Mouse (Mus musculus) cerebral cortex, adult 2 months (tissue): ENCODE results near the gene Tob1.

Experiments
- WGBS: fragments of 180-500 bp; shearing (Covaris S2); methylation state at CpG from one replicate; pipeline ENCODE4 v1.1.7; 2018; 5-methylcytosine and 5-hydroxymethylcytosine counted together

Gene Tob1

DNA sequence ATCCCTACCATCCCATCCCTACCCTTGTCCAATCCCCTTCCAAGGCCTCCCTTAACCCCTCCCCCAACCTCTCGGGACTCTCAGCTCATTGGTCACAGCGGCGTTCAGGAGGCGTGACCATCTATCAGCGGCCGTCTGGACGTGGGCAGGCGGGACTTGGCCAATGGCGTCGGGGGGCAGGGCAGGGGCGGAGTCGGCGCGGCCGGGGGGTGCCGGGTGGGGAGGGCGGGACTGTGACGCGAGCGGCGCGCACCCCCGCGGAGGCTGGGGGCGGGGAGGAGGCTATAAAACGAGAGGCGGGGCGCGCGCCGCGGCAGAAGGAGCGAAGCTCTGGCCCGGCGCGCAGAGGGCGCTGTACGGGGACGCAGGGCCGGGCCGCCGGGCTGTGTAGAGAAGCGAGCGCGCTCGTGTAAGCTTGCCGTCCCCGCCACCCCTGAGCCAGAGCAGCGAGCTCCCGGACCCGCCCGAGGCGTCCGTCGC, at the start of gene Tob1:
Gene Tob1, plus strand, starts transcription at position 331 of the 480 bp plus-strand sequence.
- under 1% methylated on average over 51 of the region's 55 CpGs for WGBS

DNA sequence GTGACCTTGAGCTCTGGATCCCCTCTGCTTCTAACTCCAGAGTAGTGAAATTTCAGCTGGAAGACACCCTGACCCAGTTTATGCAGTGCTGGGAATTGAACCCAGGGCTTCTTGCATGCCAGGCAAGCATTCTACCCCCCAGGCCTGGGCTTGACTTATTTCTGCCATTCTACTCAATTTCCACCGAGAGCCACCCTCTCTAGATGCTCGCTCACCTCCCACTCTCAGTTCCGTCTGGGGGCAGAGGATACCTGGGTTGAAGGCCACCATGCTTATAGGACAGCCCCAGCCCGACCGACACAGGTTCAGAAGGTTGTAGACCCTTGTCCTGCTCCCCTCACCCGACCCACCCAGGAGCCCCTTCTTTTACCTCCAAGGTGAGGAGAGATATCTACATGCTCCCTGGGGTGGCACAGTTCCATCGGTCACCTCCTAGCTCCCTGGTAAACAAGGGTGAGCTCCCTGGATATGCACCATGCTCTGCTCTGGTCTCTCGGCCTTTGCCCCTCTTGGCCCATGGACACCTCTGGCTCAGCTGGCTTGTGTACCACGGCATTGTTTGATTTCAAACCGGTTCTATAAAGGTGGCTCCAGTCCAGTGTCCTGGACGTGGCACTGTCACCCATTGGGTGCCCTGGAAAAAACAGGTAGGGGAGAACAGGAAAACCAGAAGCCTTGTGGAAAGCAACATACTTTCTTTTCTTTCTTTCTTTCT, 49.2 kb upstream of the Tob1 start:
- 85% methylated on average over 11 of the region's 11 CpGs for WGBS

DNA sequence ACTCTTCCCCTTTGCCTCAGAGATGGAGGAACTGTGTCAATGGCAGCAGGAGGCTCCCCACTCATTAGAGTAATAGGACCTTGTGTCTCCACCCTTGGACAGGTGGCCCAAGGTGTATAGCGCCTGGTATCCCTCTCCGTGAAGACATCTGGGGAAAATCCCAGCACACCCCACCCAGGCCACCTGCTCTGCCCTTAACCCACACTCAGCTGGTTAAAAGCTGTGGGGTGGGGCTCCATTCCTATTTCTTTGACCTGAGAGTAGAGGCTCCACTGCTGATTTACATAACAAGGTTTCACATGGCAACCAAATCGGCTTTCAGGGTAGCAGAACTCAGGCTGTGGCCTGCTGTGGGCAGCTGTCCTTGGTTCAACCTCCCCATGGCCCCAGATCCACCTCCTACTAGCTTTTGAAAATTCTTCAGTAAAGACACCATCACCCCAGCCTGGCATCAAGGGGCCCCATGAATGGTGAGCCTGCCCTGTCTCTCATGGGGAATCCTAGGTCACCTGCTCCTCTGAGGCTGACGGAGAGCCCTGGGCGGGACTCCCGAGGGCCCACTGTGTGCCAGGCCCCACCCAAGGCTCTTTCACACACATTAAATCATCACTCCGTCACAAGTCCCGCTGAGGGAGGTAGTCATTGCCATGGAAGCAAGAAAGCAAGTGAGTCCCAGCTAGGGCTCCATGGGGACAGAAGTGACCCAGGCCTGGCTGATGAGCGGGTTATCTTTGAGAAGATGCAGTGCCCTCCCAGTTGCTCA, 48.1 kb upstream of the Tob1 start:
- WGBS = 86% methylated on average over 9 of the region's 9 CpGs

DNA sequence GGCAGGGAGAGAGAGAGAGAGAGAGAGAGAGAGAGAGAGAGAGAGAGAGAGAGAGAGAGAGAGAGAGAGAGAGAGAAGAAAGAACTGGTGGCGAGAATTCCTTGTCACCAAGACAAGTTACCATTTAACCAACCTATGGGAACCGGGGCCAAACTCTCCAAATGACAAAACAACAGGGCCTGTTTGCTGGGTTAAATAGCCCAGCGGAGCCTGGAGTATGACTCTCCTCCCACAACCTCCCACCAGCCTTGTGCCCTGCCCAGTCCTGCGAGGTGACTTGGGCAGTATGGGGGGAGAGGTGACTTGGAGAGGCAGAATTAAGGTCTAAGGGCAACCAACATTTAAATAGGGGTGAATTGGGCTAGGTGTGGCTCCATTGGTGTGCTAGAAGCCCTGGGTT, 45.5 kb upstream of the Tob1 start:
- 89% methylated on average over 4 of the region's 4 CpGs for WGBS

DNA sequence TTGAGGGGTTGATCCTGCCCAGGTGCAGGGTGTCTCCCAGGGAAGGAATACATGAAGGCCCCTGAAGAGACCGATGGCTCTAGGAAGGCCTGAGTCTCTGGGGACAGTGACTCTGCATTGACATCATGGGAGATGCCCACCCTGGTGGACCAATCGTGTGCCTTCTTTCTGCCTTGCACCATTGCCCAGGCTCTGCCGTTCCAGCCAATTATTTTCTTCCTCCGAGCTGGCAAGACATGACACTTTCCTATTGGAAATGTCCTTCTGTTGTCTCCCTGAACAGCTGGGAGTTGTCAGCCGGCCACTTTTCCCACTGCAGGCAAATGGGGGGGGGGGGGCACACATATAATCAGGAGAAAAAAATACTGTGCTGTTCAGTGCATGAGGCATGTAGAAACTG, 43.0 kb upstream of the Tob1 start:
- WGBS = 52% methylated on average over 5 of the region's 5 CpGs

DNA sequence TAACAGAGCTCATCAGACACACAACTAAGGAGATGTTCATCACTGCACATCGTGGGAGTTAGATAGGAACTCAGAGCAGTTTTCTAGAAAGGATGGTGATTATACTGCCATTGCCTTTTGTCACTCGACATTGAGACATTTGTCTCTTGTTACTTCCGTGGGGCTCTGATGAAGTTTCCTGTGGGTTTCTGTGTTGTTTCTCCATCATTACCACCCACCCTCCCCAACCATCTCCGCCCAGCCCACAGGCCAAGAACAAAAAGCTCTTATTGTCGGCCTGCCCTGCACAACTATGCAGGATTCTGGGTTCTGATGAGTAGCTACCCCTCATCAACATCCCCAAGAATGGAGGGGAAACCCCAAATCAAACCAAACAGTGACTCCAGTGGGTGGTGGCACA, 41.7 kb upstream of the Tob1 start:
- 58% methylated on average over 5 of the region's 5 CpGs for WGBS

DNA sequence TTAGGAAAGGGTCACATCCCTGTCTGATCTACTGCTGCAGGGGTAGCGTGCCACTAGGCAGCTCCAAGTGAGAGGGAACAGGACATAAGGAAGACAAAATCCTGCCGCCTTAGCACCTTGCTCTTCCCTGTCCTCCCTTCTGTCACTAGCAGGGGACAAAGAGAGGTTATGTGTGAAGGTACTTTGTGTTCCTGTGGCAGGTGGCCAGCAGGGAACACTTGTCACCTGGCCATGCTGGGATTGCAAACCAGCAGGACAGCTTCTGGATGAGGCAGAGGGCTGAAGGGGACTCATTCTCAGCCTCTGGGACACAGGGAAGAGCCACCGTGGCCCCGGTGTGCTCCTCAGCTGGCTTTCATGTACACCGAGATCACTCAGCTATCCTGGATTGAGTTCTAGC, 39.6 kb upstream of the Tob1 start:
- 94% methylated on average over 5 of the region's 5 CpGs for WGBS

DNA sequence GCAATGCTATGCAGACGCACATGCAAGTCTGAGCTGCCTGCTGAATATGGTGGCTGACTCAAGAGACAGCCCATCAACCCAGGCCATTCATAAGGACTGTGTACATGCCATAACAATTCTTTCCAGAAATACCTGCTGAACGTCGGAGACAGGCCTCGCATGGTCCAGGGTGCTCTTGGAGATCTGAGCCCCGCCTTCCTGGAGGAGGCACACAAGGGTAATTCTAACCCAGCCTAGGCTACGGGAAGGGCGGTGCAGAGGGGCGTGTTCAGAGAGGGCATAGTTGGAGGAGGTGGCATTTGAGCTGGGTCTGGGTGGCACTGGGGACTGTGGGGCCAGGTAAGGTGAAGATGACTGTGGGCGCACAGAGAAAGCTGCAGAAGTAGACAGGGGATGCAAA, 39.1 kb upstream of the Tob1 start:
- WGBS = 89% methylated on average over 9 of the region's 9 CpGs

DNA sequence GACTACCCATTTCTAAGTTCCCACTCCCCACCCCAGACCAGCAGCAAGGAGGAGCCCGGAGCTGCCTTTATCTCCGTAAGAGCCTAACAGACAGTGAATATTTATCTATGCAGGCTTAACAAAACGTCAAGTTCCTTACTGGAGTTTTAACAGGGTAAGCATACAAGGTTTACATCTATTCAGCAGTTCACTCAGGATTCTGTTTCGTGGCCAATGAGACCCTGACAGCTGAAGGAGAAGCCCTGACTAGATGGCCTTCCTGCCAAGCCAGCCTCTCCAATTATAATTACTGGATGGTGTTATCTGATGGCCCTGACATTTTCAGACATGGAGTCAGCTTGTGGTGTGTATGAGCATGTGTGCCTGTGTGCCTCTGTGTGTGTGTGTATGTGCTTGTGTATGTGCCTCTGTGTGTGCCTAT, 37.5 kb upstream of the Tob1 start:
- WGBS = 56% methylated on average over 4 of the region's 4 CpGs

DNA sequence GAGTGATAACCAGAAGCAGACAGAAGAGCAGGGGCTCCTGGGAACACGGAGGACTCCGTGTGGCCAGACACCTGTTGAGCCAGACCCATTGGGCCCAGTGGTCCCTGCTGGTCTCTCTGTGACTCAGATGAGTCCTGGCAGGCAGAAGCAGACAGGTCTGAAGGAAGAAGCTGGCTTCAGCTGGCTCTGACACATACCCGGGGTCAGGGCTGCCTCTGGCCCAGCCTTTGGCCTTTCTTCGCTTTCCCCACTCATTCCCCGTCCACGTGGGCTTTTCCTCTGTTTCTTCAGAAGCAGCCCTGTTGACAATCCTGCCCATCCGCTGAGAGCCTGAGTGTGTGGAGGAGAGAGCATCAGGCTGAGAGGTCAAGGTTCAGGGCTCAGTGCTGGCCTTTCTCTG, 36.0 kb upstream of the Tob1 start:
- 82% methylated on average over 7 of the region's 7 CpGs for WGBS

DNA sequence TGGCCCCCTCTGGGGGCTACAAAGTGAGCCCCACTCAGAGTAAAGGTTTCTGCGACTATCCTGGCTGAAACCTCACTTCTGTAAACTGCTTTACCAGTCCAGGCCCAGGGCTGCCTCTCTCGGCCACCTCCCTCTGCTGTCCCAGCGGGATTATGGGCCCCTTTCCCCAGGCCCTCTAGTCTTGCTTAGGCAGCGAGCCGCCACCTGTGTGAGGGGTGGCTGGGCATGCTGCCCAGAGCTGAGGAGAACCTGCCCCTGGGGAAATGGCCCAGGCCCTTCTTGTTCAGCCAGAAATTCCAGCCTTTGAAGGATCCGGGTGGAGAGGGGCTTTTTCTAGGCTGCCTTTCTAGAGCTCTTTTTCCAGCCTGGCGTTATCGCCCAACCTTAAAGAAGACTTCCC, 35.6 kb upstream of the Tob1 start:
- 69% methylated on average over 8 of the region's 8 CpGs for WGBS

DNA sequence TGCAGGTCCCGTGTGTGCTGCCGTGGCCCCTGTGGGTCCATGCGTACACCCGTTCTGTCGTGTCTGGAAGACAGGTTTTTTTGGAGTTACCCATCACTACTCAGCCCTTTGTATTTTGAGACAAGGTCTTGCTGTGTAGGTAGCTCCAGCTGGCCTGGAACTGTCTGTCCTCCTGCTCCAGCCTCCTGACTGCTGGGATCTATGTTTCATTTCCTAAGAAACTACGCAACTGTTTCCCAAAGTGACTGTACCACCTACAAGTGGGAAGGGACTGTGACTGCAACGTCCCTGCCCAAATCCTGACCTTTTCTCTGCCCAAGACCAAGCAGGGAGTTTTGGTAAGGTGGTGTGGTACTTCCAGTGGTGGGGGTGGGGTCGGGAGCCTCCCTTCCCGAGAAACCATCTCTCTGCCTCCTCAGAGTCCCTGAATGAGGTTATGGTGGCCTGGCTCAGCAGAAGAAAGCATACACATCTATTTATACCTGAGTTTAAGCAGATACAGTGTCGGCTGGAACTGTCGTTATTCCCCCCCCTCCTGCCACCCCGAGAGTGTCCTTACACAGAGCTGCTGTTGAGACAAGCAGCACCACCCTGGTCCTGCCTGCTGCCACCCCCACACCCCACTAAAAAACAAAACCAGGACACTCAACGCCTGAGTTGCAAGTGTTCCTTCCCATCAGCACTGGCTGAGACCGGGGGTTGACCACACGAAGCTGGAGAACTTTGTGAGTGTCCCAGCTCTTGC, 33.2 kb upstream of the Tob1 start:
- WGBS = 64% methylated on average over 15 of the region's 15 CpGs

DNA sequence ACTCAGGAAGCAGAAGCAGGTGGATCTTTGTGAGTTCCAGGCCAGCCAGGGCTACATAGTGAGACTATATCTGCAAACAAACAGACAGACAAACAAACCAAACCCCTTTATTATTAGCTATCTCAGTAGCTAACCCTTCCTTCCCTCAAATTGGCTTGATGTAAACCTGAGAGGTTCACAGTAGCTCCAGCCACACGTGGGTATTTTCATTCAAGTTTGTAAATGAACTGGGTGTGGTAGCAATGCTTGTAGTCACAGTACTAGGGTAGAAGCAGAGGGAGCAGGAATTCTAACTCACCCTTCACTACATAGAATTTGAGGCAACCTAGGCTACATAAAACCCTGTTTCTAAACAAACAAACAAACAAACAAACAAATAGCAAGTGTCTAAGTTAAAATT, 31.5 kb upstream of the Tob1 start:
- WGBS = 49% methylated on average over 1 of the region's 1 CpGs

DNA sequence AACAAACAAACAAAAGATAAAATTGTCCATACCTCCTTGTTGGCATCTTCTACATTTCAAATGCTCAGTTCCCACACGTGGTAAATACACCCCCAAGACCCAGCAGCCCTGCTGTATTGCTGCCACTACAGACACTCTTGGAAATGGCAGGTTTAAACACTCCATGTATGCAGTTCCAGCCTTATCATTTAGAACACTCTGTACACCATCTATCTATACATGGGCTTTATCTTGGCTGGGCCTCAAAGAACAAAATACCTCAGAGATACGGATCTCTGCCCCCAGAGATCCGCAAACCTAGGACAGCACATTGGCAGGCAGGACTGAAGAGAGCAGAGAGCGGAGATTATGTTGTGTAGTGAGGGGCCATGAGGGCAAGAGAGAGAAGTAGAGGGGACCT, 31.1 kb upstream of the Tob1 start:
- 82% methylated on average over 4 of the region's 4 CpGs for WGBS

DNA sequence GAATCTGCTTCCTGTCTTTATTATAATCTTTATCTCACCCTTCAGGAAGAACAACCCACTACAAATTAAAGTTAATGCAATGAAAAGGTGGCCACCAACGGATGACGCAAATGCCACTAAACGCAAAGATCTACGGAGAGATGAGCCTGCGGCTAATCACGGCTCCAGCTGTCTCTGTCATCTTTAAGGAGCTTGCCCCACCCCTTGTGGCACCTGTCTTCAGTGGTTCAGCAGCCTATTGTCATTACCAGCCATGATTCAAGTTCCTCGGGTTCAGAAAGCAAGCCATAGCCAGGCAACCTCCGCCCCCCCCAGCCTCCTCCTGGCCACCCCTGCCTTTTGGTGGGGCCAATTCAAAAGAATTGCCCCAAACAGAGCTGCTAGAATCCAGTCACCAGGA, 29.6 kb upstream of the Tob1 start:
- WGBS = 95% methylated on average over 8 of the region's 8 CpGs

DNA sequence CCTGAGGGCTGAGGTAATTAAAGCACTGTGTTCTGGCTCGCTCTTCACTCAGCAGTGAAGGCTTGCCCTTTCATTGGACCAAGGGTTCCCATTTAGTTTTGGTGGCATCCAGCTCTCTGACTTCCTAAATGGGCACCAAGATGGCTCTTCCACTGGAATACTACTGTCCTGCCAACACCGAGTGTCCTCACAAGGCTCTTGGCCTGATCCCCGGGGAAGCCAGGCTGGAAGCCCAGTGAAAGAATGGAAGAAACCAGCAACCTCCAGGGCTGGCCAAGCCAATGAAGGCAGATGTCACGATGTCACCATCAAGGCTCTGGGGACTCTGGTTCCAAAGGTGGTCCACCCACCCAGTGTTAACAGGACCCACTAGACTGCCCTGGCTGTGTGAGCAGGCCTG, 28.5 kb upstream of the Tob1 start:
- 83% methylated on average over 4 of the region's 4 CpGs for WGBS

DNA sequence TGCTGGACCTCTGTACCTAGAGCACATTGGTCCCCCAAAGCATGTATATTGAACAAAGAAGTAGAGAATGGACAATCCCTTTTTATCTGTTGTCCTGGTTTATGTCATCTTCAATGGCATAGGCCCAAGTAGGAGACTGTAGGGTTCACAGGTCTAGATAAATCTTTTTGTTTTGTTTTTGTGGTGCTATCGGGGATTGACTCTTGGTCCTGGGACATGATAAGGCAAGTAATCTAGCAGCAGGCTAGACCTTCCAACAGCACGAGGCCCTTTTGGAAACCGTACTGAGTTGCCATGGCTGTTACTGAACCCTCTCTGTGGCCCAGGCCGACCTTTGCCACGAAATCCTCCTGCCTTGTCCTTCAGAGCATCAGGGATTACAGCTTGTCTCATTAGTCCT, 28.1 kb upstream of the Tob1 start:
- 93% methylated on average over 5 of the region's 5 CpGs for WGBS

DNA sequence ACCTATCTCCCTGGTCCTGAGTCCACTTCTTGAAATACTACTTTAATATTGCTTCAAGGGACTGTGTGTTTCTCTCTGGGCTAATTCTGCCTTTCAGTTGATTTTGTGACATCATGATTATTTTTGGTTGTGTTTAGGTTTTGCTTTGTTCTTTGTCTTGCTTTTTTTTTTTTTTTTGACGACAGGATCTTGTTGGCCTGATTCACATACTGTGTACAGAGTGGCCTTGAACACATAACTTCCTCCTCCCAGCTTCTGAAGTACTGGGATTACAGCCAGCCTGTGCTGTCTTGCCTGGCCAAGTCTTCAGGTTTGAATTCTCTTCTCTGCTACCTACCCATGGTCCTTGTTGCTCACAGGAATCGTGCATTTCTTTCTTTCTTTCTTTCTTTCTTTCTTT, 27.6 kb upstream of the Tob1 start:
- 63% methylated on average over 2 of the region's 2 CpGs for WGBS

DNA sequence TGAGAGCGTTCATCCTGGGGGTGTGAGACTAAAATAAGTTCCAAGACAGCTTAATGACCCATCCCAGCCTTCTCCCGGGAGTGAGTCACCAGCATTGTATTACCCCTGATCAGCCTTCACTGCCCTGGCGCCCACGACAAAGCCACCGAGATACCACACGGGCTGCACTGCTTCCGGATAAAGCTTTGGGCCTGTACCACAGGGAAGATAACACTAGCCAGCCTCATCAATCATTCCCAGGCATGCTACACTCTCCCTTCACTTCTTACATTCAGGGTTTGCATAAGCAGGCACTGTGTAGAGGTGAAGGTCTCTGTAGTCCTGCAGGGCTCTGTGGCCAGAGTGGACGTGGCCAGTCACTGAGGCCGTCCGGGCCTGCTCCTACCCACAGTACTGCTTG, 21.7 kb upstream of the Tob1 start:
- 86% methylated on average over 10 of the region's 10 CpGs for WGBS

DNA sequence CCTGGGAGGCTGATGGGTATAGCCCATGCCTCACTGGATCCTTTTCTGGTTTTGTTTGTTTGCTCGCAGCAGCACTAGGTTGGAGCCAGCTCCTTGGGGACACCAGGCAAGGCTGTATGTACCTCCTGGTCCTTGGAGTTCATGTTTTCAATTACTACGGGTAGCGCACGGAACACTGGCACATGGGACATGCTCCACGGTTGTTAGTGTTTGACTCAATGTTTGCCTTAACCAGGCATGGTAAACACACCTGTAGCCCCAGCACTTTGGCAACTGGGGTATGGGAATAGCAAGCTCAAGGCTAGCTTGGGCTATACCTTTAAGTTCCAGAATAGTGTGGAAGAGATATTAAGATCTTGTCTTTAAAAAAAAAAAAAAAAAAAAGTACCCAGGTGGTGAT, 20.6 kb upstream of the Tob1 start:
- 92% methylated on average over 5 of the region's 5 CpGs for WGBS

DNA sequence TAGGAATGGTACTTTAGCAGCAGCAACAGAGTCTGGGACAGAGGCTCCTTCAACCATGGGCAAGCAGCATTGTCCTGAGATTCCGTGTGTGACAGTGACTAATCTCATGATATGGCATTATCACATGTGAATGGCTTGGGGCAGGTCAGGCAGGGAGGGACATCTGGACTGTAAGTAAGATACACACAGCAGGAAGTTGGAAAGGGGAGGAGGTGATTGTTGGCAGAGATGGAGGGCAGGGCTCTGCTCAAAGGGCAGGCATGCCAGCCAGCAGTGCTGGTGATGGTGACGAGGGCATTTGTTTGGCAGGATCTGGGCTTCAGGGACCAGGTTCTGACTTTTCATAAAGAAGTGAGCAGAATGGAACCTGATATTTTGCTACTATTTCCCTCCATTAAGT, 18.1 kb upstream of the Tob1 start:
- WGBS = 72% methylated on average over 2 of the region's 2 CpGs

DNA sequence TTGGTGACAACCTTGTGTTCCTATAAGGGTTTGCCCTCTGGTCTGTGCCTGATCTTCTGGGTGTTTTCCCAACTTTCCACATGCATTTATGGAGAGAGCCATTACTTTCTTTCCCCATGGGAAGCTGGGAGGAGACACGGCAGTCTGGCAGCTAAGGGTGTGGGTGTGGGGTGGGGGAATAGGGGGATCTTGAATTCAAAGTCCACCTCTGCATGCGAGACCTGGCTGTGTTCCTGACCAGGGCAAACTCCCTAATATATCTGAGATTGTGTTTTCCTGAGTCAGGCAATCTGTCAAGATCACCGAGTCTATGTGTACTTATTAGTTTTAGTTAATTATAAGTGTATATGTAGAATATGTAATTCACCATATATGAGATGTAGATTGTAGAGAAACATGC, 14.9 kb upstream of the Tob1 start:
- 84% methylated on average over 3 of the region's 3 CpGs for WGBS
